Mouse (Mus musculus) myocyte (in vitro differentiated cells): Measurements from ENCODE around the gene Fto.

Source experiments
- CEBPB ChIP-seq: IDR thresholded peaks from 2 replicates; pipeline ENCODE4 v1.6.1; 2011; ENCODE audit warnings: mild to moderate bottlenecking, moderate library complexity; ENCODE audit not compliant: poor library complexity, insufficient read depth, severe bottlenecking
- MAX ChIP-seq: IDR thresholded peaks from one replicate; pipeline ENCODE4 v1.6.1; 2011; ENCODE audit warnings: low read depth, mild to moderate bottlenecking, control low read depth
- MYOD1 ChIP-seq, 3 experiments: IDR thresholded peaks; one replicate each; pipeline ENCODE4 v1.6.1; 2011; ENCODE audit warnings: control low read depth in 2 of 3, low read depth in 2 of 3, mild to moderate bottlenecking in 2 of 3, moderate library complexity in 1 of 3; ENCODE audit not compliant: insufficient read length in 2 of 3, control insufficient read depth in 1 of 3
- MYOG ChIP-seq, 3 experiments: IDR thresholded peaks; one replicate each; pipeline ENCODE4 v1.6.1; 2011; ENCODE audit warnings: control low read depth in 2 of 3, low read depth in 2 of 3, mild to moderate bottlenecking in 2 of 3; ENCODE audit not compliant: insufficient read length in 2 of 3, control insufficient read depth in 1 of 3, insufficient read depth in 1 of 3
- POLR2A ChIP-seq: IDR thresholded peaks from one replicate; pipeline ENCODE4 v1.6.1; 2011; ENCODE audit warnings: low read depth, mild to moderate bottlenecking, control low read depth, moderate library complexity; ENCODE audit not compliant: insufficient read length
- POLR2AphosphoS2 ChIP-seq: IDR thresholded peaks from one replicate; pipeline ENCODE4 v1.6.1; 2011; ENCODE audit warnings: low read depth, control low read depth; ENCODE audit not compliant: insufficient read length
- REST ChIP-seq: IDR thresholded peaks from one replicate; pipeline ENCODE4 v1.6.1; 2011; ENCODE audit warnings: mild to moderate bottlenecking, control low read depth, moderate library complexity; ENCODE audit not compliant: insufficient read depth, insufficient read length
- TCF12 ChIP-seq: IDR thresholded peaks from one replicate; pipeline ENCODE4 v1.6.1; 2011; ENCODE audit warnings: mild to moderate bottlenecking, control low read depth; ENCODE audit not compliant: poor library complexity, insufficient read depth, severe bottlenecking
- USF1 ChIP-seq: IDR thresholded peaks from one replicate; pipeline ENCODE4 v1.6.1; 2011; ENCODE audit warnings: low read depth, mild to moderate bottlenecking, control low read depth, moderate library complexity

GRCm38 (mm10) chr8:91565869-91566502, 252.7 kb downstream of the Fto start:
- TF ChIP-seq TCF12 (no peak), MAX (no peak), POLR2A (no peak), POLR2AphosphoS2 (no peak), MYOG (IDR thresholded peaks at IDR 0.05; ENCODE audit: control insufficient read depth in 1 of 3, insufficient read depth in 1 of 3, insufficient read length in 2 of 3, low read depth in 2 of 3) (no peak), USF1 (no peak), REST (no peak), MYOD1 (IDR thresholded peaks at IDR 0.05; ENCODE audit: control insufficient read depth in 1 of 3, insufficient read length in 2 of 3, low read depth in 2 of 3) (no peak), CEBPB (no peak)
